Mouse (Mus musculus) embryonic facial prominence, embryonic 11.5 days (tissue): ENCODE data around the gene A930004D18Rik. TPM values are rescaled to one million over a fixed set of nuclear protein-coding genes. Genes with fewer than 3 reads are reported as not detected.

Source experiments
- ATAC-seq: fragments of 200-750 bp; cut with Nextera tagmentation; replicated peaks from 2 replicates; pipeline ENCODE4 v1.8.0; 2017; ENCODE audit warnings: low read depth; ENCODE audit not compliant: insufficient number of reproducible peaks, low FRiP score, low TSS enrichment
- DNase-seq: peaks from one replicate; pipeline ENCODE4 v3.0.0-alpha.2; 2015; ENCODE audit warnings: low spot score
- H3K27ac ChIP-seq: fragments of 300-500 bp; sonication (generic); replicated peaks from 2 replicates; pipeline ENCODE4 v1.5.1; 2014; ENCODE audit warnings: mild to moderate bottlenecking, low read depth, low read length, control low read depth
- H3K27me3 ChIP-seq: fragments of 300-500 bp; sonication (generic); 2 replicates; pipeline ENCODE4 v1.6.1; 2014; ENCODE audit warnings: mild to moderate bottlenecking, low read length, moderate library complexity, mixed read lengths; ENCODE audit not compliant: control insufficient read depth, insufficient read depth
- H3K36me3 ChIP-seq: fragments of 300-500 bp; sonication (generic); replicated peaks from 2 replicates; pipeline ENCODE4 v1.6.1; 2014; ENCODE audit warnings: low read depth, mild to moderate bottlenecking, low read length, moderate library complexity, mixed read lengths; ENCODE audit not compliant: control insufficient read depth, insufficient read depth
- H3K4me1 ChIP-seq: fragments of 300-500 bp; sonication (generic); 2 replicates; pipeline ENCODE4 v1.6.1; 2014; ENCODE audit warnings: low read length, mixed read lengths; ENCODE audit not compliant: control insufficient read depth, insufficient read depth
- H3K4me2 ChIP-seq: fragments of 300-500 bp; sonication (generic); 2 replicates; pipeline ENCODE4 v1.6.1; 2014; ENCODE audit warnings: low read depth, mild to moderate bottlenecking, control low read depth, low read length, moderate library complexity
- H3K4me3 ChIP-seq: fragments of 300-500 bp; sonication (generic); 2 replicates; pipeline ENCODE4 v1.5.1; 2014; ENCODE audit warnings: low read depth, low read length, control low read depth
- H3K9ac ChIP-seq: fragments of 300-500 bp; sonication (generic); replicated peaks from 2 replicates; pipeline ENCODE4 v1.6.1; 2014; ENCODE audit warnings: mild to moderate bottlenecking, control low read depth, low read length
- H3K9me3 ChIP-seq: fragments of 300-500 bp; sonication (generic); replicated peaks from 2 replicates; pipeline ENCODE4 v1.6.1; 2016; ENCODE audit warnings: mild to moderate bottlenecking, low read length, inconsistent platforms, mixed read lengths; ENCODE audit not compliant: control insufficient read depth
- WGBS: fragments of 180-500 bp; shearing (Covaris S2); extraction: QIAGEN DNeasy Blood & Tissue Kit; methylation state at CpG from one replicate; pipeline ENCODE4 v1.1.7; 2014; 5-methylcytosine and 5-hydroxymethylcytosine counted together
- polyA plus RNA-seq: library from polyadenylated mRNA; unstranded; fragments of >200 nt; fragmentation: Nextera tagmentation; extraction: Ambion mirVana; gene quantifications from 2 replicates; pipeline ENCODE4 v1.2.1, GENCODE M21; 2014

The A930004D18Rik gene
- polyA plus RNA-seq, 1 experiment from 2014 or later, result 9.2 TPM

GRCm38 (mm10) chr2:18056786-18057255 is 19.3 kb upstream of the A930004D18Rik start:
- Histone ChIP-seq H3K9me3 (no peaks in the 10 kb centered on the region), H3K27me3 (no peaks in the 10 kb centered on the region), H3K9ac (peak overlapping the region; percentile 99), H3K4me1 (no peaks in the 10 kb centered on the region), H3K36me3 (no peaks in the 10 kb centered on the region), H3K4me2 (peak overlapping the region; percentile 95), H3K27ac (peak overlapping the region; percentile 99), H3K4me3 (peak overlapping the region; percentile 64)
- ATAC-seq (peak; percentile 98), DNase-seq (peak; percentile 97)
- WGBS, result under 1% methylated on average over 28 of the region's 50 CpGs

DNA sequence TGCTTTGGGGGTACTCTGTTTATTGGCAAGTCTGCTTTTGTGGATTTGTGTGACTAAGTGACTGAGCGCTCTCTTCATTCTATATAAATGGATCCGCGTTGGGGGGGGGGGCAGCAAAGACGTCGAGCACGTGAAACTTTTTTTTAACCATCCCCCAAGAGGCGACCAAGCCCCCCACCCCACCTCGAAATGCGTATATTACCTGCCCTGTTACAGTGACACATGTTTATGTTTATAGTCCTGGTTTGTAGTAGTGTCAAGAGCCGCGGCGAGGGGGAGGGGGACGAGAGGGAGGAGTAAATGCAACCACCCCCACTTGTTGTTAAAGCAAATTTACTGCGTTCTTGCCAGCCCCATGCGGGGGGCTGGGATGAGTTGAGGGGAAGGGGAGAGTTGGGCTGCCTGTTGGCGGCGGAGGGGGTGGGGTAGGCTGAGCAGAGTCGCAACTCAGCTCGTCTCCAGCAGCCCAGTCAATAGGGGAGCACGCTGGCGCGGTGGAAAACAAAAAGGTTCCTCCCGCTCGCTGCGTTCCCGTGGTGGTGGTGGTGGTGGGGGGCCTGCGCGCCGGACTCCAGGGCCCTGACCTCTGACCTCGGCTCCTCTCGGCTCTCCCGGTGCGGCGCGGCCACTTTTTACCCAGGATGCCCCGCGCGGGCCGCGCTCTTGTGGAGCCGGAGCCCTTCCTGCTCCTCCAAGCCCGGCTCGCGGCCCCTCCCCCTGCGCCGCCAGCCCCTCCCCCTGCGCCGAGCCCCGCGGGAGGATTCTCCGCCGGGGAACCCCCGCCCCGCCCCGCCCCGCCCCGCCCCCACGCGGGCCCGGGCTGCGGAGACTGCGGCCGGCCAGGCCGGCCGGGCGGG is 18.6 kb upstream of the A930004D18Rik start:
- H3K9ac ChIP-seq, result peak overlapping the region; percentile 99
- no peaks in the 10 kb centered on the region for H3K36me3 ChIP-seq
- ATAC-seq (peak; percentile 90), DNase-seq (peak; percentile 97)
- H3K4me1 ChIP-seq, result no peaks in the 10 kb centered on the region
- peak overlapping the region; percentile 64 for H3K4me3 ChIP-seq
- WGBS, result 1% methylated on average over 47 of the region's 66 CpGs
- peak overlapping the region; percentile 95 for H3K4me2 ChIP-seq
- H3K27me3 ChIP-seq, result no peaks in the 10 kb centered on the region
- H3K27ac ChIP-seq, result peak overlapping the region; percentile 99
- H3K9me3 ChIP-seq, result no peaks in the 10 kb centered on the region

DNA sequence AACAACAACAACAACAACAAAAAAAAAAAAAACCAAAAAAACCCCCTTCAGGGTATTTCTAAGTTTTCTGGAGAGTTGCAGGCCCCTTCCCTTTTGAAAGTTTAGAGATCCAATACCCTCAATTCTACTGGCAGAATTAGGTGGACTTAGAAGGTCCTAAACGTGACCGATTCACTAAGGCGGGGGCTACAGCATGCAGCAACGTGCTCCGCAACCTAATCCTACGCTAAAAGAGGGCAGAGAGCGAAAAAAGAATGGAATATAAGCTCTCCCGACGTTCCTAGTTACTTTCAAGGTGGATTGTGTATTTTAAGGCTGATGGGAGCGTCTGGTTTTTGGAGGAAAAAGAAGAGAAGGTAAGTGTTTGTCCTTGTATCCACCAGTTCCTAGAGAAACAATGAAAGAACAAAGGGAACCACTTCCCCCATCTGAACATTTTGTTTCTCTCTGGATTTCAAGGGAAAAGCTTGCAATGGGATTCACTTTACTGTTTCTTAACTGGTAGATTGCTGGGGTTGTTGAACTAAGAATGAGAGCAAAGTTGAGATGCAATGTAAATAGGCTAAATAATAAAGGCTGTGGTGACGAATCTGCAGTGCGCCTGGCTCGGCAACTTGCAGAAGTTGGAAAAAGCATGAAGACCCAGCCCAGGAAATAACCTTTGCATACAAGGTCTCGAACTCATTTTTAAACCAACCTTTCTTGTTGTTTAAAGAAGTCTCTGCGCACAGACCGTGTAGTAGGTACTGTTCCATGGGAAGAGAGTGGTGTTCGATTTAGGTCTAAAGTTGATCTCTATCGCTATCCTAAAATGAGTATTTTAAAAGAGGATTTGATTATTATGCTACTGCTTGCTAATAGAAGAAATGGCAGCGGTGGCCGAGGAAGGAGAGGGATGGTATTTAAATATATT is 17.7 kb upstream of the A930004D18Rik start, which contains the start of gene Mllt10:
TSS of gene Mllt10 (plus strand) at position 222 of the 913 bp plus-strand sequence.
- Histone ChIP-seq H3K27ac (peak within 1 kb of the TSS; percentile 99), H3K9me3 (no peaks in the 10 kb centered on the region), H3K4me3 (peak within 1 kb of the TSS; percentile 64), H3K4me1 (no peaks in the 10 kb centered on the region), H3K9ac (peak within 1 kb of the TSS; percentile 99), H3K4me2 (peak within 1 kb of the TSS; percentile 95), H3K36me3 (no peaks in the 10 kb centered on the region), H3K27me3 (no peaks in the 10 kb centered on the region)
- under 1% methylated on average over 20 of the region's 20 CpGs for WGBS
- ATAC-seq (no peak), DNase-seq (peak; percentile 60)

DNA sequence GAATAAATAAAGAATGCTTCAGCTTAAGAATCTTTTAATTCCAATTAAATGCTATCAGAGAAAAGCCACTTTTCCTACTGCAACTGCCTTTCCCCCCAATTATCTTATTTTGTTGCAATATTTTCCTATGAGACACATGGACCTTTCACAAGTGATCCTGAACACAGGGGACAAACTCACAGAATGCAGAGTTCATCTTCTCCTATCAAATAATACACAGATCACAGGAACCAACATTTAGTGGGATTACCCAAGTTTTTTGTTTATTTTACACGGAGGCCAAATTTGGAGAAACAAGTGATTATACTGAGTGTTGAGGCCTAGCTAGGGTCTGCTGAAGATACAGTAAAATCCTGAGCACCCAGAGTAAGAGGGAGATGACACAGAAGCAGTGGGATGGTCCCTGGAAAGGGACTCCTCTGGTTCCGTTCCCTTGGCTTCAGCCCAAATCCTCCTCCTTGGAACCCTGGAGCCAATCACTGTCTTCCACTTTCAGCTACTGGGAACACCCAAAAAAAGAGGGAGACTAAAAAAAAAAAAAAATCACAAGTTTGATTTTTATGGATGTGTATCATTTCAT is 16.5 kb upstream of the A930004D18Rik start:
- peaks cover 5% of the 10 kb centered on the region for H3K4me1 ChIP-seq
- 17% methylated on average over 2 of the region's 2 CpGs for WGBS
- H3K9ac ChIP-seq, result 0 out of 2 replicates have a peak overlapping the region, but pooled peaks have one; percentile 30
- H3K9me3 ChIP-seq, result no peaks in the 10 kb centered on the region
- H3K27ac ChIP-seq, result no peak overlapping the region; the same call in 1 of the 2 replicates
- no peak overlapping the region for H3K4me3 ChIP-seq
- ATAC-seq (no peak), DNase-seq (peak; percentile 35)
- no peak overlapping the region for H3K4me2 ChIP-seq
- no peaks in the 10 kb centered on the region for H3K36me3 ChIP-seq
- H3K27me3 ChIP-seq, result no peaks in the 10 kb centered on the region

- H3K36me3 ChIP-seq, result no peaks in the 10 kb centered on the region
- DNase-seq (peak; percentile 14), ATAC-seq (no peak)
- WGBS, result 13% methylated on average over 1 of the region's 1 CpGs
- peak overlapping the region; percentile 41 for H3K9ac ChIP-seq
- H3K4me2 ChIP-seq, result no peak overlapping the region; the same call in 1 of the 2 replicates
- no peak overlapping the region; the same call in 1 of the 2 replicates for H3K27ac ChIP-seq
- no peaks in the 10 kb centered on the region for H3K9me3 ChIP-seq
- no peaks in the 10 kb centered on the region for H3K27me3 ChIP-seq
- no peak overlapping the region for H3K4me3 ChIP-seq
- peaks cover 5% of the 10 kb centered on the region for H3K4me1 ChIP-seq
Observed at GRCm38 (mm10) chr2:18053243-18053950, 15.9 kb upstream of the A930004D18Rik start.

- ATAC-seq (no peak), DNase-seq (peak; percentile 18)
- H3K27me3 ChIP-seq, result no peaks in the 10 kb centered on the region
- 35% methylated on average over 3 of the region's 3 CpGs for WGBS
- H3K9me3 ChIP-seq, result no peaks in the 10 kb centered on the region
- no peaks in the 10 kb centered on the region for H3K36me3 ChIP-seq
- H3K4me3 ChIP-seq, result no peak overlapping the region
- no peak overlapping the region for H3K4me2 ChIP-seq
- no peak overlapping the region for H3K27ac ChIP-seq
- peaks cover 5% of the 10 kb centered on the region for H3K4me1 ChIP-seq
- no peak overlapping the region for H3K9ac ChIP-seq
Observed at GRCm38 (mm10) chr2:18052581-18052980, 15.0 kb upstream of the A930004D18Rik start.

- 25% methylated on average over 3 of the region's 3 CpGs for whole genome bisulfite sequencing
- Histone ChIP-seq H3K4me3 (no peak overlapping the region), H3K36me3 (no peaks in the 10 kb centered on the region), H3K27ac (no peak overlapping the region), H3K4me2 (peak overlapping the region; percentile 25; the same call in 1 of the 2 replicates), H3K9me3 (no peaks in the 10 kb centered on the region), H3K9ac (no peak overlapping the region; the same call in 1 of the 2 replicates), H3K27me3 (no peaks in the 10 kb centered on the region), H3K4me1 (peaks cover 5% of the 10 kb centered on the region)
- ATAC-seq (no peak), DNase-seq (no peak)
Observed at GRCm38 (mm10) chr2:18051831-18052170, 14.3 kb upstream of the A930004D18Rik start.
